Mouse (Mus musculus) embryonic facial prominence, embryonic 14.5 days (tissue): ENCODE results near the gene Hoxd3. TPM values are rescaled to one million over a fixed set of nuclear protein-coding genes. Genes with fewer than 3 reads are reported as not detected.

Experiments
- ATAC-seq: fragments of 200-750 bp; cut with Nextera tagmentation; 2 replicates; pipeline ENCODE4 v1.8.0; 2017; ENCODE audit warnings: low read depth, moderate number of reproducible peaks, moderate TSS enrichment
- DNase-seq: peaks from one replicate; pipeline ENCODE4 v3.0.0-alpha.2; 2015; ENCODE audit warnings: low spot score
- H3K27ac ChIP-seq: fragments of 300-500 bp; sonication (generic); replicated peaks from 2 replicates; pipeline ENCODE4 v1.5.1; 2014; ENCODE audit warnings: low read depth, mild to moderate bottlenecking, low read length, moderate library complexity
- H3K27me3 ChIP-seq: fragments of 300-500 bp; sonication (generic); replicated peaks from 2 replicates; pipeline ENCODE4 v1.6.1; 2014; ENCODE audit warnings: low read length; ENCODE audit not compliant: control insufficient read depth, insufficient read depth
- H3K36me3 ChIP-seq: fragments of 300-500 bp; sonication (generic); 2 replicates; pipeline ENCODE4 v1.6.1; 2014; ENCODE audit warnings: low read length, mixed read lengths; ENCODE audit not compliant: control insufficient read depth, insufficient read depth
- H3K4me1 ChIP-seq: fragments of 300-500 bp; sonication (generic); 2 replicates; pipeline ENCODE4 v1.6.1; 2014; ENCODE audit warnings: antibody characterized with exemption, low read length; ENCODE audit not compliant: control insufficient read depth, insufficient read depth
- H3K4me2 ChIP-seq: fragments of 300-500 bp; sonication (generic); 2 replicates; pipeline ENCODE4 v1.6.1; 2014; ENCODE audit warnings: low read depth, mild to moderate bottlenecking, low read length, moderate library complexity, mixed read lengths
- H3K4me3 ChIP-seq: fragments of 300-500 bp; sonication (generic); 2 replicates; pipeline ENCODE4 v1.5.1; 2014; ENCODE audit warnings: low read depth, mild to moderate bottlenecking, low read length
- H3K9ac ChIP-seq: fragments of 300-500 bp; sonication (generic); 2 replicates; pipeline ENCODE4 v1.6.1; 2014; ENCODE audit warnings: low read depth, mild to moderate bottlenecking, low read length, moderate library complexity, mixed read lengths
- H3K9me3 ChIP-seq: fragments of 300-500 bp; sonication (generic); 2 replicates; pipeline ENCODE4 v1.6.1; 2016; ENCODE audit warnings: low read length; ENCODE audit not compliant: control insufficient read depth
- WGBS: fragments of 180-500 bp; shearing (Covaris S2); extraction: QIAGEN DNeasy Blood & Tissue Kit; methylation state at CpG from one replicate; pipeline ENCODE4 v1.1.7; 2014; 5-methylcytosine and 5-hydroxymethylcytosine counted together
- polyA plus RNA-seq: library from polyadenylated mRNA; unstranded; fragments of >200 nt; fragmentation: Nextera tagmentation; extraction: Ambion mirVana; gene quantifications from 2 replicates; pipeline ENCODE4 v1.2.1, GENCODE M21; 2014

The Hoxd3 gene
- polyA plus RNA-seq, 1 experiment from 2014 or later, result 3.8 TPM

DNA sequence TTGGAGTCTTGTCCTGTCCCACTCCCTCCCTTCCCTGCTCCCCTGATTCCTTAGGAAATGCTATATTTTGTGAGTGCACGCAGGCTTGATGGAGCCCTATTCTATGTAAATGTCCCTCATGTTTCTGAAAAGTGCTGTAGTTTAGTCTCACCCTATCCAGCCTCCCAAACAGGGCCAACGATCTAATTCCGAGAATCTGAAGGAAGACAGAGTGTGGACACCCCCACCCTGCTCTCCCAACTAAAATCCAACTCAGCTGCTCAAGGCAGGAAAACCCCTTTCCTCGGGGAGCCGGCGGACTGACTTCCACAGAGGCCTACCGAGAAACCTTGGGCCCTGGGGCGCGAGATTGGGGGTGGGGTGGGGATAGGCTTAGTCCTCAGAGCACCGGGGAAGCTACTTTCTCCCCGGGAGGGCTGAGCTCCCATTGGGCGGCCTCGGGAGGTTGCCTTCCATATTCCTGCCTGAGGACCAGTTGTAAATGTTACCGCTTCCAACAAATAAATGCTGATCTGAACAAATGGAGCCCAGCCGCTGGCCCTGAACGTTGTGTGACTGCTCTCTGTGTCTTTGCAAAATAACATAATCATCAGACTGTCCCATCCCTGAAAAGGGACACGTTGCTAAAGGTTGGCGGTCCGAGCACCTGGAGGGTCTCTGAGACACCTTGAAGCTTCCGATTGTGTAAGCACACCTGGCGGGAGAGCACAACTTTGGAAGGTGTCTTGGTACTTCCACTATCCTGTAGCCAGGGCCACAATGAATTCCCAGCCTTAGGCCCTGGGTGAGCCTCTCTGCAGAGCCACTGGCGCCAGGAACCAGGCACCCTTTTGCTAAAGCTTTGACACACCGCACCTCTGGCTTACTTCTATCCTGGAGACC lies 11.8 kb upstream of the Hoxd3 start:
- ATAC-seq (no peak), DNase-seq (no peak)
- WGBS, result 11% methylated on average over 20 of the region's 23 CpGs
- Histone ChIP-seq H3K27me3 (peaks cover 99% of the 10 kb centered on the region), H3K4me1 (peaks cover 10% of the 10 kb centered on the region), H3K9me3 (no peaks in the 10 kb centered on the region), H3K9ac (no peak overlapping the region), H3K4me2 (no peak overlapping the region), H3K36me3 (no peaks in the 10 kb centered on the region), H3K4me3 (no peak overlapping the region), H3K27ac (no peak overlapping the region)

DNA sequence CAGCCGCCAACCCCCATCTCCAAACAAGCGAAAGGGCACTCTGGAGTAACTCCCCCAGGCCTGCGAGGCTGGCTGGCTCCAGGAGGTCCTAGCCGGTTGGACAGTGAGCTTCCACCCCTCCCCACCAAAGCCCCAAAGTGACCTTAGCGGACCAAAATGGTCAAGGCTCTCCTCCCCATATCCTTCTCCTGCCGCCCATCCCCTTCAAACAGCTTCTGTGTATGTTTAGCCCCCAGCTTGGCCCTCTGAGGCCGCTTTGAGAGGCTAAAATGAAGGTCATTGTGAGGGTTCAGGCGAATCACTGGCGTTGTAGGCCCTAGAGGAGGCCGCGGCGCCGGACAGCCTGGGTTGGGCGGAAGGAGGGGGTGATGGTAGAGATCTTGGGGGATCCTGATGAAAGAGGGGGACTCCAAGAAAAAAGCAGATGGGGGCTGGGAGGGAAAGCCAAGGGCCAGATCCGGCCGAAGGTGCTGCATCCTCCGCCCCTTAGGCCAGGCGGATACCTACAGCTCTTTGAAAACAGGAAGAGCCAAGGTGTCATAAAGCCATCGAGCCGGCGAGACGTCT lies 11.1 kb upstream of the Hoxd3 start:
- peaks cover 97% of the 10 kb centered on the region for H3K27me3 ChIP-seq
- ATAC-seq (no peak), DNase-seq (no peak)
- H3K4me2 ChIP-seq, result no peak overlapping the region
- H3K36me3 ChIP-seq, result no peaks in the 10 kb centered on the region
- 7% methylated on average over 22 of the region's 22 CpGs for WGBS
- H3K4me1 ChIP-seq, result peaks cover 17% of the 10 kb centered on the region
- H3K4me3 ChIP-seq, result no peak overlapping the region
- H3K9ac ChIP-seq, result no peak overlapping the region
- H3K9me3 ChIP-seq, result no peaks in the 10 kb centered on the region
- H3K27ac ChIP-seq, result no peak overlapping the region

DNA sequence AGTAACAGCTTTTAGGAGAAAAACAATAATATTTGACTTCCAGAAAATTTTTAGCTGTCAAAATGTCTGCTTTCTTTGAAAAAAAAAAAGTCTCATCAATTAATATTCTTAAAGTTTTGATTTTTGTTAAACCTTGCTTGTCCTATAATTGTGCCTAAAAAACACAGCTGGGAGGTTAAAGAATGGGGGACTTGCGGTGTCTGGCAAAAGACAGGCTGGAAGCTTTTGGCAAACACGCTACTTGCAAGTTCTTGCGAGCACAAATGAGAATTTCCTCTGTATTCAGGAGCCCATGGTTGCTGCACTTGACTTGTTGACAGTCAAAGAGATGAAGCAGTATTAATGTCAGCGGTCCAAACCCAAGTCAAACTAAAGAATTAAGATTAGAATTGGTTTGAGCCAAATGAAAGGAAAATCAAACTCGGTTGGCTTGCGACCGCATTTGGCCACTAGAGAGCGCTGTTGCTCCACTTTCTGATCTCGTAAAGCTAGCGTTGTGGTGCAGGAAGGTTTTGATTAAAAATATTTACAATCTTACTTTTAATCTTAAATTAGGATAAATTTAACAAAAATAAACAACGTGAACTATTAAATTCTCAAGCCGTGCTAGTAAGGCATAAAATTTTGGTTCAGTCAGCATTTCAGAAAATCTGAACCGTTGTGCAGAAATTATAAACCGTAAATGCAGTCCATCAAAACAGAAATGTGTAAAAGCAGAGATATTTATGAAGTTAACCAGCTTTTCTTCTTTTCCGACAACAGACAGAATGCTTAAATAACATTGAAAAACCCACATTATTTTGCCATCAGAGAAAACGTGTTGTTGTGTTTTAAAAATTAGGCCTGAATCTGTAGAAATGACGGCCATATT lies 9.5 kb upstream of the Hoxd3 start:
- ATAC-seq (no peak), DNase-seq (peak; percentile 73)
- Histone ChIP-seq H3K9ac (no peak overlapping the region), H3K4me3 (no peak overlapping the region), H3K36me3 (no peaks in the 10 kb centered on the region), H3K27me3 (peaks cover 96% of the 10 kb centered on the region), H3K4me2 (no peak overlapping the region), H3K9me3 (no peaks in the 10 kb centered on the region), H3K4me1 (peaks cover 18% of the 10 kb centered on the region), H3K27ac (no peak overlapping the region)
- WGBS, result 11% methylated on average over 17 of the region's 17 CpGs

DNA sequence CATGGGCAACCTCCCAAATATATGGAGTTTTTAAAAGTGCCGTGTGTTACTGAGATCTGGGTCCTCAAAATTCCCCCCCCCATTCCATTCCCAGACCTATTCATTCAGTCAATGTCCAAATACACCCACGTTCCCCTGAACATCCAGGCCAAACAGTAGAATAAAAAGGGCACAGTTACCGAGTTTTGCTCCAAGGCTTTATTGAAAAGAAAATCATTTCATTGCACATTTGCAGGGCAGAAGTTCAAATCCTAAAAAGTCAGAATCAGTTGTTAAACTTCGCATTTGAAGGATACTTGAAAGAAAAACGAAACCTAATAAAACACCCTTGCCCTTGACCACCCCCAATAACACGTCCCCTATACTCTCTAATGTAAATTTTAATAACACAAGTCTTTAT lies 8.9 kb upstream of the Hoxd3 start:
- ATAC-seq (no peak), DNase-seq (no peak)
- H3K4me1 ChIP-seq, result peaks cover 18% of the 10 kb centered on the region
- H3K27ac ChIP-seq, result no peak overlapping the region
- H3K4me2 ChIP-seq, result no peak overlapping the region
- no peak overlapping the region for H3K4me3 ChIP-seq
- 22% methylated on average over 6 of the region's 6 CpGs for WGBS
- no peaks in the 10 kb centered on the region for H3K9me3 ChIP-seq
- no peaks in the 10 kb centered on the region for H3K36me3 ChIP-seq
- H3K9ac ChIP-seq, result no peak overlapping the region
- peaks cover 96% of the 10 kb centered on the region for H3K27me3 ChIP-seq

DNA sequence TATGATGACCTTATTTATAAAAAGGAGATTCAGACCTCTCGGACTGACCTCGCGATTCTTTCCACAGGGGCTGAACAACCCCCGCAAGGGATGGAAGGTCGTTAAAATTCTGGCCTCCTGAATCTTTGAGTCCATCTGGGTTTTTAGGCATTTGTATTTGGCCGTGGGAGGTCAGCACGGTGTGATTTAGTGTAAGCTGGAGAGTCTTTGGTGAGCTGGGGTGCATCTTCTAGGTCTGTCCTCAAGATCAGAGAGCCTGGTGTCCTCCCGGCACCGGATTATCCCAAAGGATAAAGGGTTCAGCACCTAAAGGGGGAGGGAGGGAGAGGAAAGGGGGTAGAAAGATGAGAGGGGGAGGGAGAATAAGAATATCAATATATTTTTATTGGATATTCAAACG lies 8.4 kb upstream of the Hoxd3 start:
- Histone ChIP-seq H3K36me3 (no peaks in the 10 kb centered on the region), H3K9ac (no peak overlapping the region), H3K4me1 (peaks cover 14% of the 10 kb centered on the region), H3K27me3 (peaks cover 96% of the 10 kb centered on the region), H3K9me3 (no peaks in the 10 kb centered on the region), H3K4me3 (no peak overlapping the region), H3K4me2 (no peak overlapping the region), H3K27ac (no peak overlapping the region)
- 4% methylated on average over 10 of the region's 10 CpGs for WGBS
- DNase-seq (no peak), ATAC-seq (no peak)

DNA sequence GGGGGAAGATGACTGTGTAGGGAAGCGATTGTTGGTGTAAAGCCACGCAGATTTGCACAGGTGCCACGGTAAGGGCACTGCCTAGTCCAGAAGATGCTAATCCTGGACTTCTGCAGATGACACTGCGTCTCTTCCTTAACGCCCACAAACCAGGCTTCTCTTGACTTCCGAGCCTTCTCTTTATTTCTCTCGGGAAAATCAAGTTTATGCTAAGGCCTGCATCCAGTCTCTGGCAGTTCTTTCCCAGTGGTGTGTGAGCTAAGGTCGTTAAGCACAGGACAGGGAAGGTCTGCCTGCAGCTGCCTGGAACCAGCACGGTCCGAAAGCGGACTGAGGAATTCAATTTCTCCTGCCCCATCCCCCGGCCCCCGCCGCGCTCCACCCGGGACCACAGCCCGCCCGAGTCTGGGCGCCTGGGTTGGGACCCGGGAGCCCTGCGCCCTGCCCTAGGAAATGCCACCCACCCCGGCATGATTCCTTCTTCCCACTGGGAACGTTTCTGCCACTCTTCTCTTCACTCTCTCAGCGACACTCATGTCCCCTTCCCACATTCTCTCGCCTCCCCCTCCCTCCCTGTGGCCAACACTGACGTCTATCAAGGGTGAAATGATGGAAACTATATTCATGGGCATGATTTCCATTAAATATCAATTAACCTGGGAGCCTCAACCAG lies 7.9 kb upstream of the Hoxd3 start:
- H3K4me1 ChIP-seq, result peaks cover 12% of the 10 kb centered on the region; the same call in 1 of the 2 replicates
- H3K4me3 ChIP-seq, result 0 out of 2 replicates have a peak overlapping the region, but pooled peaks have one; percentile 44
- 6% methylated on average over 25 of the region's 26 CpGs for WGBS
- ATAC-seq, result no peak
- H3K4me2 ChIP-seq, result peak overlapping the region; percentile 4; the same call in 1 of the 2 replicates
- no peak overlapping the region for H3K27ac ChIP-seq
- no peaks in the 10 kb centered on the region for H3K36me3 ChIP-seq
- H3K27me3 ChIP-seq, result peaks cover 96% of the 10 kb centered on the region
- H3K9ac ChIP-seq, result no peak overlapping the region
- DNase-seq, result no peak
- no peaks in the 10 kb centered on the region for H3K9me3 ChIP-seq

DNA sequence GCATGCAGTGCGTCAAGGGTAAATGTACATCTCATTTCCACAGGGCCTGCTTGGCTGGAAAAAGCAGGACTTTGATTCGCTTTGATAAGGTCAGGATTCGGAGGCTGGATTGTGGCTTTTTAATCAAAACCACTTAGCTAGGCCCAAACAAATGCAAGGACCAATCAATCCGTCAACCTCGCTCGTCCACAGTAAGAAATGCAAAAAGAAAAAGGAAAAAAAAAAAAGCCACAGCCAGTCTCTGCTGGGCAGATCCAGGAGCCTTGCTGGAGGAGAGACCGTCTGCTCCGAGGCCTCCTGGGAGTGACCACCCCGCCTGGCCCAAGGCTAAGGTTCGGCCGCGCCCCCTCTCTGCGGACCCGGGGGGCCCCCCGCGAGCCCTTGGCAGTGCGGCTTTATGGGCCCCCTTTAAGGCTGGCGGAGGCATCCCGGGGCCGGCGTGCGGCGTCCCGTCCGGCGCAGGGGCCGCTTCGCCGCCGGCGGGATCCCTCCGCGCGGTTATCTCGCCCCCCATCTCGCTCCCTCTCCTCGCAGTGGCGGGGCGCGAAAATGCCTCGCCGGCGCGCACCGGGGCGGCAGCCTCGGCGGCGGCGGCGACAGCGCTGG lies 7.2 kb upstream of the Hoxd3 start, which contains the start of gene Hoxd8:
Gene Hoxd8 (plus strand): TSS at position 223 of the 606 bp plus-strand sequence.
- Histone ChIP-seq H3K9me3 (no peaks in the 10 kb centered on the region), H3K4me3 (peak within 1 kb of the TSS; percentile 44), H3K27ac (0 out of 2 replicates have a peak within 1 kb of the TSS, but pooled peaks have one; percentile 28), H3K4me2 (peak within 1 kb of the TSS; percentile 72), H3K4me1 (peaks cover 12% of the 10 kb centered on the region; the same call in 1 of the 2 replicates), H3K27me3 (peaks cover 96% of the 10 kb centered on the region), H3K36me3 (no peaks in the 10 kb centered on the region), H3K9ac (peak within 1 kb of the TSS; percentile 58)
- WGBS, result 4% methylated on average over 9 of the region's 52 CpGs
- DNase-seq (peak; percentile 55), ATAC-seq (no peak)
